Mouse (Mus musculus) lung, embryonic 15.5 days (tissue): ENCODE results near the gene Vps50. TPM values are rescaled to one million over a fixed set of nuclear protein-coding genes. Genes with fewer than 3 reads are reported as not detected.
"Not testable (repeated sequence)": the region's sequence is repeated elsewhere in the genome, so short reads cannot be mapped to it uniquely, and the experiment has no call there.

Experiments
- ATAC-seq: fragments of 200-750 bp; cut with Nextera tagmentation; 2 replicates; pipeline ENCODE4 v1.8.0; 2017; ENCODE audit warnings: moderate number of reproducible peaks, borderline replicate concordance; ENCODE audit not compliant: low FRiP score, low TSS enrichment; ENCODE audit errors: extremely low read depth
- H3K27ac ChIP-seq: fragments of 300-500 bp; sonication (generic); 2 replicates; pipeline ENCODE4 v1.5.1; 2015; ENCODE audit warnings: moderate library complexity, mild to moderate bottlenecking, inconsistent platforms
- H3K27me3 ChIP-seq: fragments of 300-500 bp; sonication (generic); 2 replicates; pipeline ENCODE4 v1.6.1; 2015; ENCODE audit warnings: inconsistent platforms
- H3K36me3 ChIP-seq: fragments of 300-500 bp; sonication (generic); 2 replicates; pipeline ENCODE4 v1.6.1; 2015; ENCODE audit warnings: inconsistent platforms
- H3K4me1 ChIP-seq: fragments of 300-500 bp; sonication (generic); 2 replicates; pipeline ENCODE4 v1.6.1; 2015; ENCODE audit warnings: inconsistent platforms
- H3K4me2 ChIP-seq: fragments of 300-500 bp; sonication (generic); 2 replicates; pipeline ENCODE4 v1.6.1; 2015; ENCODE audit warnings: inconsistent platforms, mild to moderate bottlenecking, moderate library complexity
- H3K4me3 ChIP-seq: fragments of 300-500 bp; sonication (generic); 2 replicates; pipeline ENCODE4 v1.5.1; 2015; ENCODE audit warnings: mild to moderate bottlenecking, inconsistent platforms
- H3K9ac ChIP-seq: fragments of 300-500 bp; sonication (generic); 2 replicates; pipeline ENCODE4 v1.6.1; 2015; ENCODE audit warnings: inconsistent platforms
- H3K9me3 ChIP-seq: fragments of 300-500 bp; sonication (generic); 2 replicates; pipeline ENCODE4 v1.6.1; 2016; ENCODE audit warnings: inconsistent platforms
- WGBS: fragments of 180-500 bp; shearing (Covaris S2); methylation state at CpG from one replicate; pipeline ENCODE4 v1.1.7; 2015; 5-methylcytosine and 5-hydroxymethylcytosine counted together
- polyA plus RNA-seq: library from polyadenylated mRNA; unstranded; fragments of >200 nt; fragmentation: Nextera tagmentation; extraction: Ambion mirVana; gene quantifications from 2 replicates; pipeline ENCODE4 v1.2.1, GENCODE M21; 2015

The Vps50 gene
- polyA plus RNA-seq, 1 experiment from 2014 or later, result 27.0 TPM

DNA sequence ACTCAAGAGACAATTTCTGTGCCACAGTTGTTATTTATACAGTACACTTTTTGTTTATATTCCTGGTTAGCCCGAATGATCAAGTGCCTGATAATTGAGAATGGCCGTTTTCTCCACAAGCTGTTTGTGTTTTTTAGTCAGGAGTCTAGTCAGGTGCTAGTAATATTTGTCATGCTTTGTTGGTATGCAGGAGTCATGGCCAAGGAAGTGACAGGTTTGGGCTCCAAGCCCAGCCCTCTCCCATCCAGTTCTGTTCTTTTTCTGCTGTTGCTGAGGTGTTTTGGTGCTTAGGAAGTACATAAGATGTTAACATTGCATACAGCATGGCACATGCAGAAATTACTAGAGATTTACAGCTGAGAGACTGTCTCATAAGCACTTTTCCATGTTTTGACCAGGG is 41.3 kb downstream of the Vps50 start:
- Histone ChIP-seq H3K4me2 (no peak overlapping the region), H3K4me3 (no peak overlapping the region), H3K9me3 (no peaks in the 10 kb centered on the region), H3K9ac (no peak overlapping the region), H3K27ac (no peak overlapping the region), H3K36me3 (no peaks in the 10 kb centered on the region), H3K27me3 (no peaks in the 10 kb centered on the region), H3K4me1 (no peaks in the 10 kb centered on the region)
- 54% methylated on average over 2 of the region's 2 CpGs for WGBS
- no peak for ATAC-seq

DNA sequence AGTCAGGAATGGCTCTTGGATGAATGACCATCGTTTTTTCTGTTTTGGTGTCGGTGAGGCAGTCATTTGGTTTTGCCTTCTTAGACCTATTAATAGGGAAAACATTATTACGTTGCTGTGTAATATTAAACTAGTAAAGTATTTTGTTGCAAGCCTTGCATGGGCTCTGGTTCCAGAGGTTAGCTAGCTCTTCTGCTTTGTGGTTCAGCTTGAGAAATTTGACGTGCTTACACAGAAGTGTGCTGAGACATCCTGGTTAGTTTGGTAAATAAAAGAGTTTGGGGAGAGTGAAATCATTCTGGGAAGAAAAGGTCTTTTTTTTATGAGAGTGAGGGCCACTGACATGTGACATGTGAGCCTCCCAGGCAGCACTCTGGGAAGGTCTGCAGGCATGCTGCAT is 45.7 kb downstream of the Vps50 start:
- ATAC-seq, result no peak
- WGBS, result 81% methylated on average over 4 of the region's 4 CpGs
- H3K4me2 ChIP-seq, result no peak overlapping the region
- no peaks in the 10 kb centered on the region for H3K4me1 ChIP-seq
- H3K36me3 ChIP-seq, result no peaks in the 10 kb centered on the region
- no peaks in the 10 kb centered on the region for H3K27me3 ChIP-seq
- H3K9ac ChIP-seq, result no peak overlapping the region
- H3K4me3 ChIP-seq, result no peak overlapping the region
- no peaks in the 10 kb centered on the region for H3K9me3 ChIP-seq
- no peak overlapping the region for H3K27ac ChIP-seq

DNA sequence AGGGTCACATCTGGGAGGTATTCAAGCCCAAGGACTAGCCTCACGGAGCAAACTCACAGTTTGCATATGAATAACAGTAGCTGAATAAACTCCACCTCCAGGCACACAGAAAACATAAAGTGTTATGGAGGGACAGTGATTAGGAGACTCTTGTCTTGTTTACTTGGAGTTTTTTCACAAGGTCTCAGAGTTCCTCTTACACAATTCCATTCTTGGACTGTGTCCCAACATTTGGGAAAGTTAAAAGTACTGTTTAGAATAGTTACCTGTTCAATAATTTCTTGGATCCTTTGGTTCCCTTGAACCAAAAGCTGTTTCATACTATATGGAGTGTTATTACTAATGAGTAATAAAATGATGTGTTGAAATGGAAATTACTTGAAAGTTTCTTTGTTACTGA is 46.8 kb downstream of the Vps50 start:
- Histone ChIP-seq H3K36me3 (no peaks in the 10 kb centered on the region), H3K4me3 (no peak overlapping the region), H3K27me3 (no peaks in the 10 kb centered on the region), H3K9me3 (no peaks in the 10 kb centered on the region), H3K4me2 (no peak overlapping the region), H3K9ac (no peak overlapping the region), H3K27ac (no peak overlapping the region), H3K4me1 (no peaks in the 10 kb centered on the region)
- 46% methylated on average over 1 of the region's 1 CpGs for WGBS
- no peak for ATAC-seq

- ATAC-seq, result no peak
- Histone ChIP-seq H3K9ac (no peak overlapping the region), H3K27ac (no peak overlapping the region), H3K4me1 (no peaks in the 10 kb centered on the region), H3K27me3 (no peaks in the 10 kb centered on the region), H3K4me3 (no peak overlapping the region), H3K4me2 (no peak overlapping the region), H3K36me3 (no peaks in the 10 kb centered on the region), H3K9me3 (no peaks in the 10 kb centered on the region)
- 79% methylated on average over 3 of the region's 3 CpGs for WGBS
Observed at GRCm38 (mm10) chr6:3548959-3549358, 50.8 kb downstream of the Vps50 start.

DNA sequence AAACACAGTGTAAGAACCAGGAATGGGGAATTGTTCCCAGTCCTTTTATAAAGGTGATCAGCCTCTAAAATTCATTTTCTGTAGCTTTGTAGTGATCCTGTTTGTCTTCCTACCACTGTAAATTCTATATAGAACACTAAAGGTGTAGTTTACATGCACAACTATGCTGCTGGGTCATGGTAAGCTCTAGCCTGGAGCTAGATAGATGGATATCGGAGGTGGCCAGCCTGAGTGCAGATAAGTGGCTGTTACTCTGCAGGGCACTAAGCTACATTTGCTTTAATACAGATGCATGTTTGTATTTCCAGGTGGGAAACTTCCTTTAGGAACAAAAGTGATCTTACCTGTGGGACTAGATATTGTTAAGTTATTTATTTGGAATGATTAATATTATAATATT is 51.8 kb downstream of the Vps50 start:
- Histone ChIP-seq H3K4me1 (no peaks in the 10 kb centered on the region), H3K4me3 (no peak overlapping the region), H3K27ac (no peak overlapping the region), H3K9me3 (no peaks in the 10 kb centered on the region), H3K9ac (no peak overlapping the region), H3K4me2 (no peak overlapping the region), H3K27me3 (no peaks in the 10 kb centered on the region), H3K36me3 (no peaks in the 10 kb centered on the region)
- ATAC-seq, result no peak
- 80% methylated on average over 1 of the region's 1 CpGs for WGBS

DNA sequence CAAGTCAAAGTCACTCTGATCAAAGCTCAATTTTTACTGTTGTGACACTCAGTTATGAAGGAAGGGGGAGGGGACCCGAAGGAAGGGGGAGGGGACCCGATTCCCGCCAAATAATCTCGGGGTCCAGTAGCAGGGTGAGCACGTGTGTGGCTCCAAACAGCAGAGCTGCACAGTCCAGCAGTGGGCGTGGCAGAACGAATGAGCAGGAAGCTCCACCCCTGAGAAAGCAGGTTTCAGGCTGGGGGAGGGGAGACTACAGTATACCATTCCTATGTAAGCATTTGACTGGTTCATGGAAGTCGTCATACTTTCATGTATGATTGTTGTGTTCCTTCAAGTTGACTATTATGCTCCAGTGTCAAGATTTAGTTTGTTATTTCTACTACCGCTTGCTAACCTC is 54.5 kb downstream of the Vps50 start:
- not testable (repeated sequence) for H3K4me2 ChIP-seq, H3K27me3 ChIP-seq, H3K9me3 ChIP-seq, H3K36me3 ChIP-seq, H3K27ac ChIP-seq, ATAC-seq, H3K9ac ChIP-seq, H3K4me1 ChIP-seq, H3K4me3 ChIP-seq
- 83% methylated on average over 9 of the region's 9 CpGs for WGBS

DNA sequence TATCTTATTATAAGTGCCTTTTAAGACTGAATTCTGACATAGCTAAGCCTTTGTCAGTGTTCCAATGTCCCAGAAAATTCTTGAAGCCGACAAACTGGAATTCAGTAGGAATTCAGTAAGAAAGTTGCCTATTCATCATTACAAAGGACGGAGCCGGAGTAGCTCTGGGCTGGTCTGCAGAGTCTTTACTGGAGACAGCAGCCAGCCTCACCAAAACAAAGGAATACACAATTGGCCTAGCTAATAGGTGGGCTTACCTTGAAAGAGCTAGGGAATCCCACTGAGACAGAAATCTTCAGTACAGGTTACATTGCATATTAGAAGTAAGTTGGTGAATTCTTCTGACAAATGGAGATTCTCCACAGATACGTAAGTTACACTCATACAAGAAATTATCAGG is 59.0 kb downstream of the Vps50 start:
- Histone ChIP-seq H3K4me2 (no peak overlapping the region), H3K4me1 (no peaks in the 10 kb centered on the region), H3K27me3 (no peaks in the 10 kb centered on the region), H3K9me3 (no peaks in the 10 kb centered on the region), H3K27ac (no peak overlapping the region), H3K36me3 (no peaks in the 10 kb centered on the region), H3K9ac (no peak overlapping the region), H3K4me3 (no peak overlapping the region)
- 89% methylated on average over 4 of the region's 4 CpGs for WGBS
- ATAC-seq, result no peak

GRCm38 (mm10) chr6:3560009-3560408 is 61.8 kb downstream of the Vps50 start:
- 64% methylated on average over 5 of the region's 5 CpGs for WGBS
- Histone ChIP-seq H3K36me3 (no peaks in the 10 kb centered on the region), H3K27ac (no peak overlapping the region), H3K27me3 (no peaks in the 10 kb centered on the region), H3K9me3 (no peaks in the 10 kb centered on the region), H3K4me3 (no peak overlapping the region), H3K4me1 (no peaks in the 10 kb centered on the region), H3K9ac (no peak overlapping the region), H3K4me2 (no peak overlapping the region)
- ATAC-seq, result no peak

DNA sequence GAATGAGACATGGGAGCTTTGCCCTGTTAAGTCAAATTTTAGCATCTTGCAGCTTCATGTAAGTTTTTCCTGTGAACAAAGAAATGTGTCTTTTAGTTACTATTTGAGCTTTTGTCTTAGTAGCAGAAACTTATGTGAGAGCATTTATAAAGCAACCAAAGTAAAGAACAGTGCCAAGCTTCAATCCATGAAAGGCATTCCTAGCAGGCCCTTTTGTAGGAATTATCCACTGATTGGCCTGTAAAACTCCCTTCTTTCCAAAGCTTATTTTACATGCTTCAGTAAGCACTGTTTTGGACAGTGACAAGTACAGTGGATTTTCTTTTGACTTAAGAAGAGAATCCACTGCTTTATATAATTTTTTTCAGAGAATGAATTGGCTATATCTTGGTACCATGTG is 64.1 kb downstream of the Vps50 start:
- Histone ChIP-seq H3K27ac (no peak overlapping the region), H3K27me3 (no peaks in the 10 kb centered on the region), H3K4me3 (no peak overlapping the region), H3K9ac (no peak overlapping the region), H3K9me3 (no peaks in the 10 kb centered on the region), H3K4me1 (no peaks in the 10 kb centered on the region), H3K36me3 (0 out of 2 replicates have a peak, but pooled peaks cover 3% of the 10 kb centered on the region), H3K4me2 (no peak overlapping the region)
- no peak for ATAC-seq

- H3K36me3 ChIP-seq, ATAC-seq, H3K9ac ChIP-seq, H3K4me1 ChIP-seq, H3K4me2 ChIP-seq, H3K9me3 ChIP-seq, H3K4me3 ChIP-seq, H3K27ac ChIP-seq, H3K27me3 ChIP-seq: not testable (repeated sequence)
Observed at GRCm38 (mm10) chr6:3564118-3564517, 65.9 kb downstream of the Vps50 start.

- no peaks in the 10 kb centered on the region for H3K9me3 ChIP-seq
- H3K27ac ChIP-seq, result no peak overlapping the region
- no peak for ATAC-seq
- H3K4me2 ChIP-seq, result no peak overlapping the region
- no peaks in the 10 kb centered on the region for H3K27me3 ChIP-seq
- no peak overlapping the region for H3K9ac ChIP-seq
- H3K36me3 ChIP-seq, result 0 out of 2 replicates have a peak, but pooled peaks cover 3% of the 10 kb centered on the region
- H3K4me1 ChIP-seq, result no peaks in the 10 kb centered on the region
- H3K4me3 ChIP-seq, result no peak overlapping the region
- WGBS, result 93% methylated on average over 4 of the region's 4 CpGs
Observed at GRCm38 (mm10) chr6:3565005-3565404, 66.8 kb downstream of the Vps50 start.

DNA sequence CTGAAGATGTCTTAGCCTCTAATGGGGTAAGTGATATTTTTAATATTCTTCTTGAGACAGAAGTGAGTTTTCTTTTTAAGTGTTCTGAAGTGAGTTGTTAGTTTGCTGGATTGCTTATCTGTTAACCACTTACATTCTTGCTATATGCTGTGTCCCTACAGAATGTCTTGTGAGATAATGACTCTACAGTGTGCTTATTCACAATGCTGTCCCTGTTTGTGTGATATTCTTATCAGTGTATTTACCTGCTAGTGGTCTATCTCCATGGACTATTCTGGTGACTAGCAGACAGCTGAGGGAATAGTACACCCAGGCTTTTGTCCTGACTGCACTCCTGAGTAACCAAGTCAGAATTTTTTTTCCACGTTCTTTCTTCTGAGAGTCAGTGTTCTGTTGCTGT is 67.5 kb downstream of the Vps50 start:
- WGBS, result 88% methylated on average over 1 of the region's 1 CpGs
- Histone ChIP-seq H3K4me2 (no peak overlapping the region), H3K4me3 (no peak overlapping the region), H3K9ac (no peak overlapping the region), H3K27me3 (no peaks in the 10 kb centered on the region), H3K4me1 (no peaks in the 10 kb centered on the region), H3K9me3 (no peaks in the 10 kb centered on the region), H3K36me3 (0 out of 2 replicates have a peak, but pooled peaks cover 3% of the 10 kb centered on the region), H3K27ac (no peak overlapping the region)
- no peak for ATAC-seq

DNA sequence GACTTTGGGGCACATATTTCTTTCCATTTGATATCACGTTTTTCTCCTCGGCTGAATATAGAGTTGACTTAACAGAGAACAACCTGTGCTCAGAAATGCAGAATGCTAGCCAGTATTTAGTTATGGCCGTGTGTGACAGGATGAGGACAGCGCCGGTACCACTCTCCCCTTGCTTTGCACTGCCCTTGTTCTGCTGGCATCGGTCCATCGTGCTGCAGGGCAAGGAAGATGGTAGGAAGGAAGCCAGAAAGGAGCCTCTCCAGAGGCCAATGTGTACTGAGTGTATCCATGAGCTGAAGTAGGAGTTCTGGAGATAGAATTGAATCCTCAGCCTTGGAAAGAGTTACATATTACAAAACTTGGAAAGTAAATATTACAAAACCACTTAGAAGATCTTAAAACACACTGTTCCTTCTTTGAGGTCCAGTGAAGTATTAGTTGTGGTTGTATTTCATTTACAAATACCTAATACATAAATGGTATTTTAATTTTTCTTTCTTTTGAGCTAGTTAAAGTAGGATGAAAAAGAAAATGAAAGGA is 69.0 kb downstream of the Vps50 start:
- no peaks in the 10 kb centered on the region for H3K4me1 ChIP-seq
- H3K27me3 ChIP-seq, result no peaks in the 10 kb centered on the region
- no peak overlapping the region for H3K27ac ChIP-seq
- 75% methylated on average over 7 of the region's 7 CpGs for WGBS
- ATAC-seq, result no peak
- H3K4me2 ChIP-seq, result no peak overlapping the region
- H3K4me3 ChIP-seq, result no peak overlapping the region
- H3K9me3 ChIP-seq, result no peaks in the 10 kb centered on the region
- H3K36me3 ChIP-seq, result peaks cover 7% of the 10 kb centered on the region; the same call in 1 of the 2 replicates
- H3K9ac ChIP-seq, result no peak overlapping the region
